Mouse (Mus musculus) lung, postnatal 25 days (tissue): ENCODE results near the gene Dph1.
A peak's percentile ranks its signal among the peaks of the same experiment; 100 is the strongest.

ENCODE experiments used
- DNase-seq: peaks from one replicate; pipeline ENCODE4 v3.0.0; 2022; ENCODE audit warnings: low spot score

The Dph1 gene

GRCm38 (mm10) chr11:75158432-75158831, 32.6 kb downstream of the Dph1 start:
- no peak for DNase-seq

GRCm38 (mm10) chr11:75157901-75158300, 33.1 kb downstream of the Dph1 start:
- DNase-seq: no peak

- no peak for DNase-seq
Measured at GRCm38 (mm10) chr11:75157037-75157436, 34.0 kb downstream of the Dph1 start.

GRCm38 (mm10) chr11:75156416-75156815, 34.6 kb downstream of the Dph1 start:
- DNase-seq: no peak

- DNase-seq: no peak
Measured at GRCm38 (mm10) chr11:75155985-75156384, 35.1 kb downstream of the Dph1 start.

- no peak for DNase-seq
Measured at GRCm38 (mm10) chr11:75154053-75154585, 36.9 kb downstream of the Dph1 start.

- DNase-seq: no peak
Measured at GRCm38 (mm10) chr11:75152603-75153557, 38.2 kb downstream of the Dph1 start.

GRCm38 (mm10) chr11:75150346-75150745, 40.7 kb downstream of the Dph1 start:
- DNase-seq: no peak

GRCm38 (mm10) chr11:75148332-75149035, 42.6 kb downstream of the Dph1 start:
- no peak for DNase-seq

GRCm38 (mm10) chr11:75147846-75148168, 43.2 kb downstream of the Dph1 start:
- DNase-seq: no peak

- DNase-seq: no peak
Measured at GRCm38 (mm10) chr11:75147106-75147845, 43.8 kb downstream of the Dph1 start.

GRCm38 (mm10) chr11:75145841-75146240, 45.2 kb downstream of the Dph1 start:
- DNase-seq: no peak

- no peak for DNase-seq
Measured at GRCm38 (mm10) chr11:75142749-75143148, 48.3 kb downstream of the Dph1 start.

- no peak for DNase-seq
Measured at GRCm38 (mm10) chr11:75141913-75142312, 49.1 kb downstream of the Dph1 start.

GRCm38 (mm10) chr11:75141038-75141437, 50.0 kb downstream of the Dph1 start:
- DNase-seq: no peak

GRCm38 (mm10) chr11:75140431-75140830, 50.6 kb downstream of the Dph1 start:
- DNase-seq: peak; percentile 42

GRCm38 (mm10) chr11:75139122-75139963, 51.7 kb downstream of the Dph1 start:
- peak; percentile 85 for DNase-seq

- DNase-seq: peak; percentile 72
Measured at GRCm38 (mm10) chr11:75136666-75137398, 54.2 kb downstream of the Dph1 start.

- no peak for DNase-seq
Measured at GRCm38 (mm10) chr11:75135358-75135757, 55.7 kb downstream of the Dph1 start.

GRCm38 (mm10) chr11:75134485-75135068, 56.5 kb downstream of the Dph1 start:
- no peak for DNase-seq
